Mouse (Mus musculus) olfactory bulb, adult 2 months (tissue): Measurements from ENCODE around the gene Msrb3.

Source experiments
- CTCF ChIP-seq: fragments of 200-500 bp; IDR thresholded peaks from 2 replicates; pipeline ENCODE4 v1.5.1; 2012; ENCODE audit warnings: low read depth, mild to moderate bottlenecking, low read length, moderate library complexity; ENCODE audit not compliant: insufficient read depth
- POLR2A ChIP-seq: fragments of 200-500 bp; IDR thresholded peaks from 2 replicates; pipeline ENCODE4 v1.6.1; 2012; ENCODE audit warnings: mild to moderate bottlenecking, low read depth, low read length, moderate library complexity; ENCODE audit not compliant: insufficient read depth

- TF ChIP-seq POLR2A (no peak), CTCF (no peak)
Observed at GRCm38 (mm10) chr10:120948461-120948860, 49.6 kb upstream of the Msrb3 start.
